Mouse (Mus musculus) spleen, postnatal 14 days (tissue): ENCODE data around the gene Olfr113.
"Not testable (repeated sequence)": the region's sequence is repeated elsewhere in the genome, so short reads cannot be mapped to it uniquely, and the experiment has no call there.

Experiments used
- DNase-seq, 2 experiments: peaks; one replicate each; pipeline ENCODE4 v3.0.0; 2021 to 2022; ENCODE audit warnings: low spot score in 2 of 2

Olfr113 gene

GRCm38 (mm10) chr17:37577563-37577962 is at the start of gene Olfr113:
TSS of gene Olfr113 (minus strand) at chr17:37577663.
- no peak for DNase-seq

GRCm38 (mm10) chr17:37627009-37627408 is 49.5 kb upstream of the Olfr113 start, which contains the start of the genes Olfr115 and Olfr116:
TSS of gene Olfr115 (minus strand) at chr17:37627109.
TSS of gene Olfr116 (minus strand) at chr17:37627199.
- no peak for DNase-seq

- DNase-seq = no peak
Observed at GRCm38 (mm10) chr17:37592643-37593042, 15.2 kb upstream of the Olfr113 start, which contains the start of gene Olfr114. TSS of gene Olfr114 (minus strand) at chr17:37592743.

GRCm38 (mm10) chr17:37569351-37569750 is 8.1 kb downstream of the Olfr113 start, which contains the start of gene Olfr112:
TSS of gene Olfr112 (minus strand) at chr17:37569451.
- no peak for DNase-seq

GRCm38 (mm10) chr17:37558913-37559615 is 18.4 kb downstream of the Olfr113 start:
- no peak for DNase-seq

- no peak for DNase-seq
Observed at GRCm38 (mm10) chr17:37543800-37544435, 33.5 kb downstream of the Olfr113 start.

GRCm38 (mm10) chr17:37541454-37542119 is 35.9 kb downstream of the Olfr113 start:
- no peak for DNase-seq

GRCm38 (mm10) chr17:37538416-37538815 is 39.0 kb downstream of the Olfr113 start:
- DNase-seq = not testable (repeated sequence)

GRCm38 (mm10) chr17:37535173-37535572 is 42.3 kb downstream of the Olfr113 start:
- DNase-seq = no peak

GRCm38 (mm10) chr17:37525427-37525826 is 52.0 kb downstream of the Olfr113 start:
- not testable (repeated sequence) for DNase-seq

- DNase-seq = not testable (repeated sequence)
Observed at GRCm38 (mm10) chr17:37524612-37525011, 52.9 kb downstream of the Olfr113 start.
